Mouse (Mus musculus): ENCODE data around the gene Bcap29.

GRCm38 (mm10) chr12:31582081-31582480 is 52.4 kb downstream of the Bcap29 start:
- no peak for TF ChIP-seq MAFK (IDR thresholded peaks at IDR 0.05; ENCODE audit: insufficient read depth, low read depth, low read length)
- TF ChIP-seq HCFC1 (IDR thresholded peaks at IDR 0.05; ENCODE audit: borderline replicate concordance, insufficient read depth, low read length), result no peak
- no peak for TF ChIP-seq CHD2 (IDR thresholded peaks at IDR 0.05; ENCODE audit: low read depth, low read length)
